Mouse (Mus musculus): ENCODE measurements around the gene Cfap77. TPM values are rescaled to one million over a fixed set of nuclear protein-coding genes. Genes with fewer than 3 reads are reported as not detected.
A peak's percentile ranks its signal among the peaks of the same experiment; 100 is the strongest.
"Not testable (repeated sequence)": the region's sequence is repeated elsewhere in the genome, so short reads cannot be mapped to it uniquely, and the experiment has no call there.

Gene Cfap77
- 0.31 and 0.35 TPM in 2 replicates for polyA plus RNA-seq (2015; fragmentation: Nextera tagmentation; extraction: Ambion mirVana)

DNA sequence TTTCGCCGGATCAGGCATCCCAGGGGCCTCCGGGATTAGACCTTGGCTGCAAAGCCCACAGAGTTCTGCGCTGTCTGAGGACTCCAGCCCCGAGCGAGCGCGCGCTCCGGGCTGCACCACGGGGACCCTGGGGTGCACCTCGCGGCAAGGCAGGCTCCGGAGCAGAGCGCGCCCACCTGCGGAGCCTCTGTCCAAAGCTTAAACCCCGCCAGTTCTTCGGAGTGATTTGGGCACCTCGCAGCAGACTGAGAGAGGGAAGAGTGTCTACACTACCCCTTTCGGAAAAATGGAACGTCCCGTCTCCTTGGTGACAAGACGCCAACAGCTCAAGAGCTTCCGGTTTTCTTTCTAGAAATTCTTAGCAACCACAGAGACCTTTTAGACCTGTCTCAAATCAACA, at the start of gene Cfap77:
Cfap77 (minus strand) TSS at position 76 of the 400 bp plus-strand sequence.
- Histone ChIP-seq H3K27ac (no peak within 1 kb of the TSS), H3K4me2 (peak within 1 kb of the TSS; percentile 69), H3K9me3 (replicated peaks) (no peaks in the 10 kb centered on the region), H3K4me1 (peaks cover 14% of the 10 kb centered on the region), H3K27me3 (peaks cover 70% of the 10 kb centered on the region), H3K36me3 (no peaks in the 10 kb centered on the region), H3K9ac (peak within 1 kb of the TSS; percentile 46), H3K4me3 (replicated peaks) (peak within 1 kb of the TSS; percentile 49)
- ATAC-seq (replicated peaks; ENCODE audit: low FRiP score) = peak; percentile 62
- under 1% methylated on average over 25 of the region's 25 CpGs for WGBS

DNA sequence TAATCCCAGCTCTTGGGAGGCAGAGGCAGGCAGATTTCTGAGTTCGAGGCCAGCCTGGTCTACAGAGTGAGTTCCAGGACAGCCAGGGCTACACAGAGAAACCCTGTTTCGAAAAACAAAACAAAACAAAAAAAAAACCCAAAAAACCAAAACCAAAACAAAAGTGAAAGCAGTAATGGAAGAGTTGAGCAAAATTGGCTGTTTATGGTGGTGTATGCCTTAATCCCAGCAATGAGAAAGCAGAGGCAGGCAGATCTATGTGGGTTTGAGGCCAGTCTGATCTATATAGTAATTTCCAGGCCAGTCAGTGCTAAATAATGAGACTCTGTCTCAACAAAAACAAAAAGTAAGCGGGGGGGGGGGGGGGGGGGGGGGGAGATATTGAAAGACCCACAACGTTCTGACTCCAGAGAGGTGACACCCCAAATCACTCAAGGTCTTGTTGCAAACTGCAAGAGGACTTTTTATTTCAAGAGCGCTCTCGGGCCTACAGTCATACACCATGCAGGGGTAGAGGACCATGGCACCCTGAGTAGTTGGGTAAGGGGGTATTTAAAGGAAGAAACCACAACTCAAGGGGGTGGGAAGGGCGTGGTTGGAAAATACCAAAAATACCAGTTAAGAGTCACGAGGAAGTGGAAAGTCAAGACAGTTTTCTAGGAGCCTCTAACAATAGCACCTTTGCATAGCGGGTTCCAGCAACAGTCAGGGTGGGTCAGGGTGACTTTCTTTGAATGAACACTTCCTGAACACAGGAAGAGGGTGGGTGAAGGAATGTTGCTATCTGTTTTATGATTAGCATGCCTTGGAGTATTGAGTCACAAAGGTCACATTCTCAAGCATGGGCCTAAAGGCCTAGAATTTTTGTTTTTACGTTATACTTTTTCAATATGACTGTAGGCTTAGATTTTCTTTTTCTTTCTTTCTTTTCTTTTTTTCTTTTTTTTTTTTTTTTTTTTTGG, 47.8 kb upstream of the Cfap77 start:
- not testable (repeated sequence) for H3K4me1 ChIP-seq; H3K36me3 ChIP-seq; H3K9me3 ChIP-seq (replicated peaks); H3K4me2 ChIP-seq; ATAC-seq (replicated peaks; ENCODE audit: low FRiP score); H3K27ac ChIP-seq; H3K4me3 ChIP-seq (replicated peaks); H3K9ac ChIP-seq; H3K27me3 ChIP-seq
- 83% methylated on average over 9 of the region's 10 CpGs for WGBS

DNA sequence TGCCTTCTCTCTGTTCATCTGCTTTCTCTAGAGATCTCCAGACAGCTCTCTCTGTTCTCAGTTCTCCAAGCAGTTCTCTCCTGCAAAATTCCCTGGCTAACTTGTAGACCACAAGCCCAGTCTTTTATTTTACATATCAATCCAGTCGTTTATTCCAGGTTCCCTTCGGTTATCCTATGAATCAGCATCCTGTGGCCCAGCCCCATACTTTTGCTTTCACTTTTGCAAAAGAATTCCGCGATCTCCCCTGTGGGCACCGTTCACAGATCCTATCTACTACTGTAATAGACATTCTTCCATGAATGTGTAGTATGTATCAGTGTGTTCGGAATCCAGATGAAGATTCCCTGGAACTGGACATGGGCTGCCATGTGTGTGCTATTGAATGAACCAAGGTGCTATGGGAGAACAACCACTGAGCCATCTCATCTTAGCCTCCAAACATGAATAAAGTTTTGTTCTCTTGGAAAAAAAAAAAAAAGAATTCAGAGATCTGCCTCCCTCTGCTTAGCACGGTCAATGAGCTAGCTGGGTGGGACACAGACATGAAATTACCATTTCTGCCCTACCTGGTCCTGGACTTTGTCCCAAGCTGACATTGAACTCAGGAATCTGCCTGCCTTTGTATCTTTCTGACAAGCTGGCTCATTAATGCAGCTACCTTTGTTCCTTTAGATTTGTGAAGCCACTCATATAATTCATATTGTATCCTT, 46.1 kb upstream of the Cfap77 start:
- no peak for ATAC-seq (replicated peaks; ENCODE audit: low FRiP score)
- H3K4me2 ChIP-seq = peak overlapping the region; percentile 25
- WGBS = 71% methylated on average over 7 of the region's 7 CpGs

DNA sequence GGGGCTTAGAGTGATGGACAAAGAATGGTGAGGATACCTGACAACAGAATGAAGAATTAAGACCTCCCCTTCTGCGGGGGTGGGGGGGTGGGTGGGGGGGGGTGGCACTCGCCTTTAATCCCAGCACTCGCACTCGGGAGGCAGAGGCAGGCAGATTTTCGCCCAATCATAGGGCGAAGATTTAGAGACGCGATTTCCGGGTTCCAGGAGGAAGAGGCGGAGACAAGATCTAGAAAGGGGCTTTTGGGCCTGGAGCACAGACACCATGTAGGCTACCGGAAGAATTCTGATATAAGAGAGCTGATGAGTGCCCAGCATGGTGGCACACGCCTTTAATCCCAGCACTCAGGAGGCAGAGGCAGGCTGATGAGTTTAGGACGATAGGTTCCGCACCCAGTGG, 44.8 kb upstream of the Cfap77 start:
- no peak overlapping the region for H3K4me3 ChIP-seq (replicated peaks)
- H3K36me3 ChIP-seq = no peaks in the 10 kb centered on the region
- H3K9me3 ChIP-seq (replicated peaks) = no peaks in the 10 kb centered on the region
- no peak overlapping the region for H3K4me2 ChIP-seq
- no peak overlapping the region for H3K27ac ChIP-seq
- WGBS = 88% methylated on average over 14 of the region's 14 CpGs
- no peak overlapping the region for H3K9ac ChIP-seq
- H3K27me3 ChIP-seq = no peaks in the 10 kb centered on the region
- ATAC-seq (replicated peaks; ENCODE audit: low FRiP score) = no peak
- H3K4me1 ChIP-seq = no peaks in the 10 kb centered on the region

More for the DNA sequence above, 46.1 kb upstream of the Cfap77 start:
- H3K27me3 ChIP-seq = no peaks in the 10 kb centered on the region
- no peaks in the 10 kb centered on the region for H3K9me3 ChIP-seq (replicated peaks)
- H3K9ac ChIP-seq = no peak overlapping the region
- no peak overlapping the region for H3K4me3 ChIP-seq (replicated peaks)
- no peak overlapping the region for H3K27ac ChIP-seq
- H3K4me1 ChIP-seq = no peaks in the 10 kb centered on the region
- H3K36me3 ChIP-seq = no peaks in the 10 kb centered on the region

DNA sequence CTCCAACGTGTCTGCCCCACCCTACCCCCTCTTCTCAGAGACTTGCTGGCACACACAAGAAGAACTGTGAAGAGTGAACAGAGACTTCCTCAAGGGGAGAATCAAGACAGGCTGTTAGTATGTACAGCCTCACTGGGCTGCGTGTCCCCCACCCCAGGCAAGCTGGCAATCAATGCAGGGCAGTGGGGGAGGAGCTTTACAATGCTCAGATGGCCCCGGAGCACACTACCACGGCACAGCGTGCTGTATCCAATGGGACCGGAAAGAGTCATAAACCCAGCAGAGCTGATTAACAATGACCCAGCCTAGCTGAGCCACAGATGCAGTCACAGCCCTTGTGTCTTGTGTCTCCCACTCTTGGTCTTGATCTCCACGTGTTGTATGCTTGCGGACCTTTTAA, 43.9 kb upstream of the Cfap77 start:
- H3K9ac ChIP-seq = no peak overlapping the region
- no peak overlapping the region for H3K4me3 ChIP-seq (replicated peaks)
- H3K27me3 ChIP-seq = no peaks in the 10 kb centered on the region
- no peak for ATAC-seq (replicated peaks; ENCODE audit: low FRiP score)
- 43% methylated on average over 8 of the region's 8 CpGs for WGBS
- no peaks in the 10 kb centered on the region for H3K9me3 ChIP-seq (replicated peaks)
- H3K4me1 ChIP-seq = no peaks in the 10 kb centered on the region
- H3K27ac ChIP-seq = no peak overlapping the region
- no peak overlapping the region for H3K4me2 ChIP-seq
- H3K36me3 ChIP-seq = no peaks in the 10 kb centered on the region

DNA sequence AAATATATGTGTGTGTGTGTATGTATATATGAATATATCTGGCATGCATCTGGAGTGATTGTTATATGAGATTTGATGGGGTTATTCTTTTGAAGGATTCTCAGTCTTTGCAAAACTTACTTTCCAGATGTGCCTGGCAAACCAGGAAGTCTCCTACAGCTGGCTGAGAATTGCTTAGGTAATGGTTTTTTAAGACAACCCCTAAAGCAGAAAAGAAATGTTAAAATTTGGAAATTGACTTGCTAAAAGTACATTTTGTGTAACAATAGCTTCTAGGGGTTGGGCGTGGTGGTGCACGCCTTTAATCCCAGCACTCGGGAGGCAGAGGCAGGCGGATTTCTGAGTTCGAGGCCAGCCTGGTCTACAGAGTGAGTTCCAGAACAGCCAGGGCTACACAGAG, 43.1 kb upstream of the Cfap77 start:
- H3K9ac ChIP-seq; H3K9me3 ChIP-seq (replicated peaks); H3K4me3 ChIP-seq (replicated peaks); H3K27ac ChIP-seq; H3K27me3 ChIP-seq; H3K4me1 ChIP-seq; H3K4me2 ChIP-seq; H3K36me3 ChIP-seq; ATAC-seq (replicated peaks; ENCODE audit: low FRiP score): not testable (repeated sequence)
- WGBS = 95% methylated on average over 5 of the region's 5 CpGs

DNA sequence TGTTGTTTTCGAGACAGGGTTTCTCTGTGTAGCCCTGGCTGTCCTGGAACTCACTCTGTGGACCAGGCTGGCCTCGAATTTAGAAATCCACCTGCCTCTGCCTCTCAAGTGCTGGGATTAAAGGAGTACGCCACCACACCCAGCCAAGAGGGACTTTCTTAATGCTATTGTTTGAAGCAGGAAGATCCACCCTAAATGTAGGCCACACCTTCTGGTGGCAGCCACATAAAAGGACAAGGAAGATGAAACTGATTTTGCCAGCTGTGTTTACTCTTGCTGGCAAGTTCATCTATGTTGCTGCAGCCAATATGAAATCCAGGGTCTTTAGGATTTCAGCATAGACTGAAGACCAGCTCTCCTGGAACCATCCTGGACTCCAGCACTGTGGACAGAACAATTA, 42.6 kb upstream of the Cfap77 start:
- no peak overlapping the region for H3K4me2 ChIP-seq
- no peaks in the 10 kb centered on the region for H3K4me1 ChIP-seq
- H3K27me3 ChIP-seq = no peaks in the 10 kb centered on the region
- H3K4me3 ChIP-seq (replicated peaks) = no peak overlapping the region
- no peaks in the 10 kb centered on the region for H3K9me3 ChIP-seq (replicated peaks)
- no peaks in the 10 kb centered on the region for H3K36me3 ChIP-seq
- no peak for ATAC-seq (replicated peaks; ENCODE audit: low FRiP score)
- WGBS = 86% methylated on average over 3 of the region's 3 CpGs
- H3K27ac ChIP-seq = no peak overlapping the region
- no peak overlapping the region for H3K9ac ChIP-seq

DNA sequence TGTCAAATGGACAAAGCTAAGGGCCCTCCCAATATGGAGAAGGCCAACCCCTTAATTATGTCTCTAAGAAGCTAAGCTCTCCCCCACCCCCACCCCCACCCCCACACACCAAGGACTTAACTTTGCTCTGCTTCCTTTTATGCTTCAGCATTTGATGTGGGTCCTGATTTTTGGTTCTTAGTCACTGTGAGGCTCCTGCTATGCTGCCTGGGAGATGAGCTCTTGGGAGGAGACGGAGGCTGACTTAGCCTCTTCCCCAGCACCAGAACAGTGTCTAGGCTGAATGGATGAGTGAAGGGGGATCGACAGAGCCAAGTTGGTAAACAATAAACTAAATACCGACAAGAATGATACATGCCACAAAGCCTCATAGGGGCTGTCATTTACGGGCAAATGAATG, 41.9 kb upstream of the Cfap77 start:
- ATAC-seq (replicated peaks; ENCODE audit: low FRiP score) = no peak
- Histone ChIP-seq H3K36me3 (no peaks in the 10 kb centered on the region), H3K27ac (no peak overlapping the region), H3K27me3 (no peaks in the 10 kb centered on the region), H3K4me2 (no peak overlapping the region), H3K4me1 (no peaks in the 10 kb centered on the region), H3K9ac (no peak overlapping the region), H3K9me3 (replicated peaks) (no peaks in the 10 kb centered on the region), H3K4me3 (replicated peaks) (no peak overlapping the region)
- WGBS = 75% methylated on average over 4 of the region's 4 CpGs

DNA sequence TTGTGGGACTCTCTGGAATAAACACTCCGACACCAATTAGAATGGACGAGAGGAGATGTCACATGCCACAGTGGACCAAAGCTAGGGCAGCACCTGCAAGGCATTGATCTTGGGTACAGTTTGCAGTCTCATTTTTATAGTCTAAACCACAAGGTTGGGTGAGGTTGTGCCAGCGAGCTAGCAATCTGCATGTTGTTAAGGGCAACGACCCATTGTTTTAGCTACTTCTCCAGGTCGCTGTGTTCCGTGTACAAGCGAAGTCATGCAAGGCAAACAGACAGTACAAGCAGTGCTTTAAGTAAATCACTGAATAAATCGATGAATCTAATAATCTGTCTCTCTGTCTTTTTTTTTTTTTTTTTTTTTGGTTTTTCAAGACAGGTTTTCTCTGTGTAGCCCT, 40.8 kb upstream of the Cfap77 start:
- 87% methylated on average over 8 of the region's 8 CpGs for WGBS
- no peak for ATAC-seq (replicated peaks; ENCODE audit: low FRiP score)
- H3K27ac ChIP-seq = no peak overlapping the region
- H3K36me3 ChIP-seq = no peaks in the 10 kb centered on the region
- no peak overlapping the region for H3K4me2 ChIP-seq
- H3K4me3 ChIP-seq (replicated peaks) = no peak overlapping the region
- H3K27me3 ChIP-seq = no peaks in the 10 kb centered on the region
- no peaks in the 10 kb centered on the region for H3K9me3 ChIP-seq (replicated peaks)
- H3K9ac ChIP-seq = no peak overlapping the region
- no peaks in the 10 kb centered on the region for H3K4me1 ChIP-seq

DNA sequence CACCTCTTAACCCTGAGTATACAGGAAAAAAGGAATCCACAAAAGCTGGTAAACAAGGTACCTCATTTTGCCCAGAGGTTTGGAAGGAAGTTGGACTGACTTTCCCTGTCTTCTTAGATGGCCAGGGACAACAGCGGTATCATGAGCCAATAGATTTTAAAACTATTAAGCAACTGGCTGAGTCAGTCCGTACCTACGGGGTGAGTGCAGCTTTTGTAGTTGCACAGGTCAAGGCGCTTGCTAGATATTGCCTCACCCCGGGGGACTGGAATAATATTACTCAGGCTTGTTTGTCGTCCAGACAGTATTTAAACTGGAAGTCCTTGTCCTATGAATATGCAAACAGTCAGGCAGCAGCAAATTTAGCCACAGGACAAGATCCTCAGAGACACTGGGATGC, 34.4 kb upstream of the Cfap77 start:
- ATAC-seq (replicated peaks; ENCODE audit: low FRiP score); H3K9ac ChIP-seq; H3K27me3 ChIP-seq; H3K27ac ChIP-seq; H3K4me2 ChIP-seq; H3K4me3 ChIP-seq (replicated peaks); H3K9me3 ChIP-seq (replicated peaks); H3K4me1 ChIP-seq: not testable (repeated sequence)
- peaks cover 28% of the 10 kb centered on the region for H3K36me3 ChIP-seq
- 87% methylated on average over 6 of the region's 6 CpGs for WGBS

DNA sequence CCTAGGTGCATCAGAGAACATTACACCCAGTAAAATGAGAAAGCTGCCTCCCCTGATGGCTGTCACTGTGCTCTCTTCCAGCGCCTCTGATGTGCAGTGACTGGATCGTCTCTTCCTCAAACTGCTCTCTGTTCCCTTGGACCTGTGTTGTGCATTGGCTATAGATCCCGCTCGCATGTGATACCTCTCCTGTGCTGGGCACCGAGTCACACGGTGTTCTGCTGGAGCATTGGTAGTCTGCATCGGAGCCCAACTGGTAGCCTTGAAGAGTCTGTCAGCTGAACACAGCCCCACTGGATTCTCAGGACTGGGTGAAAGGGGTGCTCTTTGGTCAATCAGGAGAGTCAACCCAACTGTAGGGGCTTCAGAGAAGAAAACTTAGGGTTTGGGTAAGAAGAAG, 31.2 kb upstream of the Cfap77 start:
- Histone ChIP-seq H3K9me3 (replicated peaks) (no peaks in the 10 kb centered on the region), H3K4me3 (replicated peaks) (no peak overlapping the region), H3K9ac (no peak overlapping the region), H3K27me3 (no peaks in the 10 kb centered on the region), H3K27ac (no peak overlapping the region), H3K4me2 (no peak overlapping the region), H3K36me3 (peaks cover 61% of the 10 kb centered on the region), H3K4me1 (no peaks in the 10 kb centered on the region)
- no peak for ATAC-seq (replicated peaks; ENCODE audit: low FRiP score)
- WGBS = 96% methylated on average over 7 of the region's 7 CpGs

DNA sequence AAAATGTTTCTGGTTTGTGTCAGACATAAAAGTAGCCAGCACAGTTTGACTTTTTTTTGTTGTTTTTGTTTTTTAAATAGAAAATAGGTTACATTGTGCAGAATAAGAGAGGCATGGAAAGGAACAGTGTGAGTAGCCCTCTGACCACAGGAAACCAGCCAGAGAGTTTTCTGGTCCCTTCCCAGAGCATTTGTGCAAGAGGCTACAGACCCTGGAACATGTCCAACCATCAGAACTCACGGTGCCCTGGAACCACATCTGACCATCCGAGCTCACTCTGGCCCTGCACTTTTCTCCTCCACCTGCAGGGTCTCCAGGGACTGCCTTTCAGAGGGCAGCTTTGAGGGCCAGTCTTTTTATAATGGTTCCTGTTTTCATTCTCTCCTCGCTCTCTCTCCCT, 27.1 kb upstream of the Cfap77 start:
- WGBS = 59% methylated on average over 3 of the region's 3 CpGs
- Histone ChIP-seq H3K4me1 (no peaks in the 10 kb centered on the region), H3K36me3 (peaks cover 92% of the 10 kb centered on the region), H3K9me3 (replicated peaks) (no peaks in the 10 kb centered on the region), H3K4me2 (no peak overlapping the region), H3K4me3 (replicated peaks) (no peak overlapping the region), H3K9ac (no peak overlapping the region), H3K27me3 (no peaks in the 10 kb centered on the region), H3K27ac (no peak overlapping the region)
- ATAC-seq (replicated peaks; ENCODE audit: low FRiP score) = no peak
